Mouse (Mus musculus): ENCODE measurements around the gene L3mbtl4.

Gene L3mbtl4

DNA sequence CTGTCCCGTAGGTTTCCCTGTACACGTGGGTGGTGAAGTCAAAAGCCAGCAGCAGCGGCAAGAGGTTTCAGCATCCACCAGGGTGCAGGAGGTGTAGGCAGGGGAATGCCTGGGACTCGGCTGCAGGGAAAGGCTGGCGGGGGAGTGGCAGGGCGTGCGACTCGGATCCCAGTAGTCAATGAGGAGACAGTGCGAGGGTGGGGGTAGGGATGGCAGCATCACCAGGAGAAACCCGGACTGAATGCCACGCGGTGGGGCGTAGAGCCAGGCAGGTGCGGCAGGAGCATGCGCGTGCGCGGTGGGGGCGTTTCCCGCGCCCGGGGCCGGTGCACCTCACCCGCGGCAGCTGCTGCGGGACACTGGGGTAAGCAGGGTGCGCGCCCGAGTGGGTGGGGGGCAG is at the start of gene L3mbtl4:
L3mbtl4 (plus strand) TSS at position 271 of the 400 bp plus-strand sequence.
- DNase-seq: peak; percentile 80 to 81

DNA sequence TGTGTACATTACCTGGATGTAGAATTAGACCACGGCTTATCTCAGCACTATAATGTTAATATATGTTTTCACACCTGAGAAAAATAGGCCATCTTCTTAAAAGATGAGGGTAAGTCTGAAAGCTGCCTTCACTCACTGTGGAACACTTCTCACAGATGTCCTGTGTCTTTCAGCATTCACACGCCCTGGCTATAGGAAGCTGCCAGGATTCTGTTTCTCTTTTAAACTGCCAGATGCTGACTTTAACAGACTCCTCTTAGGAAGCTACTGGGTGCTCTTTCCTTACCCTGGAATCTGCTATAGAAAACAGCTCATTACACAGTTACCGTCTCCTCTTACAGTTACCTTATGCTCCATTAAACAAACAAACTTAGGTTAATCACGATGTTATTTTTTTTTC is 43.1 kb upstream of the L3mbtl4 start:
- DNase-seq: no peak

DNA sequence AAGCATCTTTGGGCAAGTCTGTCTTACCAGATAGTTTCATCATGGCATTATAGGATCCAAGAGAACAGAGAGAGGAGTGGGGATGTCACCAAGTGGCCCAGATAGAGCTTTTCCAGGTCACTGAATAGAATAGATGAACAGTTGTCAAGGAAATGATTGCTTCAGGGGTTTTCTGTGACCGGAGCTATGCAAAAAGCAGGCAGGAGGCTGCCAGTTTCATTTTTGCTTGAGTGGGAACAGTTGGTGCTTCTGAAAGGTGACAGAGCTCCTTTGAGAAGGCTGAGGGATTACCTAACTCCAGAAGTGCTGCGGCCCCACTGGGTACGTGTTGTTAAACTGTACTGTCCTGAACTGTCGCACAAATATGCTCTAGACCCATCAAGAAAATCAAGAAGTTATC is 38.2 kb upstream of the L3mbtl4 start:
- DNase-seq: peak; percentile 50 to 57

DNA sequence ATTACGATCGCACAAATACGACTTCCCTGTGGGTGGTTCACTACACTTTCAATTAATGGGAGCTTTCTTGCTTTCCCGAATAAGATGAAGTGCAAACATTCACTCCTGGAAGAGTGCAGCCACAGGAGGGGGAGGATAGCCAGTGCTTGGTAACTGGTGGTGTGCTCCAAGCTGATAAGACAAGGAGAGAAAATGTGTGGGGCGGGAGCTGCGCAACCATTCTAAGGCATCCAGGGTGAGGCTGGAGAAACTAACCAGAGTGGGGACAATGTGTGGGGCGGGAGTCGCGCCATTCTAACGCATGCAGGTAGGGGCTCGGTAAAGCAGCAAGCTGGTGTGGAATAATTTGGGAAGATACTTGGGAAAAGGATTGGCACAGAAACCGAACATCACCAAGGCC is 36.6 kb upstream of the L3mbtl4 start:
- DNase-seq: no peak

DNA sequence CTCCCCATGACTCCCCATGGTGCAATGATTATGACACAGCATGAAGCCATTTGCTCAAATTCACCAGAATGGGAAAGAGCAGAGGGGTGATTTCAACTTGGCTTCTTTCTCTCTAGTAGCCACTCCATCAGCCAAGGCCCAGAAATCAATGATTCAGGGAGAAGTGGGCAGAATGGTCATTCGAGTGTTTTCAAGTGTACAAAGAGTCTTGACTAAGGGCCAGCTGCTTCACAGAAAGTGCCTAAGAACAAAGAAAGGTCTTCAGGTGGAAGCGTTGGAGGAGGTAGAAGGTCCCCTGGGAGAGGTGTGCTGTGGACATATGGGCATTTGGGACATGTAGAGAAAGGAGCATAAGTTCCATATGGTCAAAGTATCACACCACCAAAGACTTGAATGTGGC is 33.4 kb upstream of the L3mbtl4 start:
- peak; percentile 9 to 31 for DNase-seq

DNA sequence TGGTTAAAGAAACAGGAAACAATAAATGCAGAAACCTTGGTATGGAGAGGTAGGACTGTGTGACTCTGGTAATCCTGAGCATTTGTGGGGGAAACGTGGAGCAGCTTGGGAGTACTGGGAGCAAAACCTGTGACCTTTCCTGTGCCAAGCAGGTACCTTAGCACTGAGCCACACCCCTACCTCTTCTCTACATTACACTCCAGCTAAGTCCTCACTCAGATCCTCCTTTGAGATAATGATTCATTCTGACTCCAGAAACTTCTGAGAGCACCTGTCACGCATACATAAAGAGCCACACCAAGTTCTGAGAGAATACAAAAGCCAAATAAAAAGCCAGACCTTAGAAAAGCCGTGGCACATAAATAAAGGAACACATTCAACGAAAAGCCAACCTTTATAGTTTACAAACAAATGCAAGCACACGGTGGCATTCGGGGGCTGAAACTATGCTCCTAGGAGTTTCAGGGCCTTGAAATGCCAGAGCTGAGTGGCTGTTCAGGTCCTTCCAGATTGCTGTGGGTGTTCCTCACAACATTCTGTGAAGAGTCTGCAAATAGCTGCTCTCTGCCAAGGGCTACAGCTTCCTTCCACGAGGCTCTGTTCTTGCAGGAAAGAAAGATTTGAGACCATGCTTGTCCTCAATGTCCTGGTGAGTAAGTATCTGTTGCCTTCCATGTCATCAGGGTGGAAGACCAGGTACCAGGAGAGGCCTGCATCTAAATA is 8.6 kb upstream of the L3mbtl4 start:
- DNase-seq: no peak

DNA sequence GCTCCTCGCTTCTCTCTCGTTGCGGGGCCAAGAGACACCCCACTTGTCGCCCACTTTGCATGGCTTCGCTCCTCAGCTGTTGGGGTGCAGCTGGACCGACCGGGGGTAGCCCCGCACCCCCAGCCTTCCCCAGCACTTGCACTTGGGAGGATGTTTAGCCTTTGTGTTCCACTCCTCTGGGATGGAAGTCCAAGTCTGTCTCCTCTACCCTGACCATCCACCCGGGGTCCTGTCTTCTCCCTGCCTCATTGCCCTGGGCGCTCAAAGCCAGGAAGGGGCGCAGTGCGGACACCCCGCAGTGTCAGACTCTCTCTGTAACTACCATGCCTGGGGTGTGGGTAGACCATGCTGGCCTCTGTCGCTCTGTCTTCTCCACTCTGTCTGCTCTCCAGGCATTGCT is 357 bp downstream of the L3mbtl4 start:
- DNase-seq: peak in 1 of 2 experiments; percentile 43

DNA sequence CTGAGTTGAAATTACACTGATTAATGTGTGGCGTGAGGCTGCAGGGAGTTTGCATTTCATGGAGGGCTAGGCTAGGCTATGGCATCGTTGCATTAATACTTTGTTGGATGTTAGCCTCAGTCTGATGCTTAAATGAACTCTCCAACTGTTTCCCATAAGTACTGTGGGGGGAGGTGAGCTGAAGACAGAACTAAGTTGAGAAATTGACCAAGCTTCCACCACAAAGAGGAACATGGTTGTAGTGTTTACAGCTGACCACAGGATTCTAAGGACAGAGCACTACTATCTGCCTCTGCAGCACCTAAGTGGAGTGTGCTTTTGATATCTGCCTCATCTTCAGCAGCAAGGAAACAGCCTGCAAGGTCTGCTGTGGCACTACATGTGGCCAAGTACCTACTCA is 1.5 kb downstream of the L3mbtl4 start:
- DNase-seq: no peak

DNA sequence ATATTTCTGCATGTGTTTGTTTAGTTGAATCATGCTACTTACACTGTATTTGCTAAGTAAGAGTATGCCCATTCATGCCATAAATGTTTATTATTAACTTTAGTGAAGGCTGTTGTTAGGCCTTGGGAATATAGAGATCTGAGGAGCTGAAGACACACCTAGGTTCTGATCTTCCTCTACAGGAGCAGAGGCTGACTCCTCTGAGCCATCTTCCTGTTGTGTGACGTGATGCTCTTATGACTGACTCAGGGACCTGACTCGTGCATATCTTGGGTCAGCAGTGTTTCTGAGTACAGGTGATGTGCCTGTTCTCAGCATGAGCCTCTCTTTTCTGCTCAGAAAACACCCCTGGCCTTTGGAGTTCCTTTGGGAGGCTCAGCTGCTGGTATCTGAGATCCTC is 7.3 kb downstream of the L3mbtl4 start:
- no peak for DNase-seq

DNA sequence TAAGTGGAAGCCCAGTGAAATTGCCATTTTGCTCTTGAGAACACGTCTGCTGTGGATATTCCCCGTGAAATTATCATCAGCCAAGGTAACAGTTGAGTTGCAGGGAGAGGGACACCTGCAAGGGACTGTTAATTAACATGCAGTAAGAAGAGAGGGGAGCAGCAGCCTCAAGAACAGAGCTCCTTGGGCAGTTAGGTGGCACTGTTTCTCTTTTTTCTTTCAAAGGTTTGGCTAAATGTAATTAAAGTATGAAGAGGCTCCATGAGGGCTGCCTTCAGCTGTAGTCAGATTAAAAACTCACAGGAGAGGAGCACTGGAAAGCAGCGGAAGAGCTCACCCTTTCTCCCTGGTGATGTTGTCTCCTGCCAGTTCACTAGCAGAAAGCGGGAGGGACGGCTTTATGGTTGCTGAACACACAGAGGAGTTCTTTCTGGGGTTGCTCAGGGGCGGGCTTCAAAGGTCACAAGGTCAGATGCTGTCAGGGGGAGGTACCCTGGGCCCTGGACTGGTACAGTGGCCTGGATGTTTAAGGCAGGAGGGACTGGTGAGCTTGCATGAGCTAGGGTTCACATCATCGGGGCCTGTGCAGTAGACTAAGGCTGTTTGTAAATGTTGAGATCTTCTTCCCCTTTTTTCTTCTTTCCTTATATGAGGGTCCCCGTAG is 11.7 kb downstream of the L3mbtl4 start:
- peak; percentile 36 to 45 for DNase-seq

DNA sequence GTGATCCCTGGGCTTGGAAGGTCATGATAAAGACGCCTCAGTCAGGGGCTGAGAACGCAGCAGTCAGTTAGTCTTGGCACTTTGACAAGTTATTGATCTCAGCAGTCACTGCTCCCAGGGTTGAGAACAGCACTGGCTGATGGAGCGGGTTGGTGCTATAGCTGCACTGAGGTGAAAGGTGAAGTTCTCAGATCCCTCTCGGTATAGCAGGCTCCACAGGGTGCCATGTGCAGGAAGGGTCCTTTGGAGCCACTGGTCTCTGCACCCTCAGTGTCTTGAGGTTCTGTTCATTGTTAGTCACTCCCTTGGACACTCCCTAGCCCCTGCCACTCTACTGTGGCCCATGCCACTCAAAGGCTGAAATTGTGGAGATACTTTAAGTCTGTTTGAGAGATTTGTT is 14.5 kb downstream of the L3mbtl4 start:
- DNase-seq: no peak

DNA sequence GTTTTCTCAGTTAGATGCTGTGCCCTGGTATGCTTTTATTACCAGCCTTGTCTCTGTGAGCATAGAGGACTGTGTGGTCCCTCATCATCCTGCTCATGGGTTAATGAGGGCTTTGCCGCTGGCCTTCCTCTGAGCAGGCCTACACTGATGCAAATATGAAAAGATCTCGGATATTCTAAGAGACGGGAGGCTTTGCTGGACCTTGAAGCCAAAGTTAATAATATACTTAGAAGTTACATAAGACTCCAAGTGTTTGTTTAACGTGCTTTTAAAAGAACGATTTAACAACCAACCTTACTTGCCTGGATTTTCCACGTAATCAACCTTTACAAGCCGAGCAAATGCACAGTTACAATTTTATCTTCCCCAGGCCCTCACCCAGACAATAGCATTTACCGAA is 15.1 kb downstream of the L3mbtl4 start:
- DNase-seq: no peak

DNA sequence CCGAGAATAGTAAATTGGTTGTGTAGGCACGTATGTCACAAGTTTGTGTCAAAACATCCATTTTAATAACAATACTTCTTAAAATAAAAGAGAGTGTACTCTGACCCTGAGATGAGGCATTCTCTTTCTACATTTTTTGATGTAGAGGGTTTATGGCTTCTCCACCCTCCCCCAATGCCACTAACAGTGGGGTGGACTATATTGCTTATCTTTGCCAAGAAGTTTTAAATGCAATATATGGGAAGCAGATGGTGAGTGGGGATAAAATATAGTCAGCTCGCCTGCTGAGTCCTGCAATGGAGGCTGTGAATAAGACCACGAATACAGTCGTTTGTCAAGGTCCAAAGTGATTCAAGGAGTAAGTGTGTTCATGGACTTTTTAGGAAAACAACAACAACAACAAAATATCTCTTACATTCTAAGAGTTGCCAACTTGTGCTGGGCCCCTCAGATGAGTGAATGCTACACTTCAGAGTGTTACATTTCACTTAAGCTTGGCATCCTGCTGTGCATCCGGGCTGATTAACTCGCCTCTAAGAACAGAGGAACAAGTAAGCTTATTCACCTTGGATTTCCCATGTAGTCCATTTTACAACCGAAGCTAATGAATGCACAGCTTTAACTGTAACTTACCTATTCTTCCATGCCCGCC is 18.2 kb downstream of the L3mbtl4 start:
- no peak for DNase-seq

DNA sequence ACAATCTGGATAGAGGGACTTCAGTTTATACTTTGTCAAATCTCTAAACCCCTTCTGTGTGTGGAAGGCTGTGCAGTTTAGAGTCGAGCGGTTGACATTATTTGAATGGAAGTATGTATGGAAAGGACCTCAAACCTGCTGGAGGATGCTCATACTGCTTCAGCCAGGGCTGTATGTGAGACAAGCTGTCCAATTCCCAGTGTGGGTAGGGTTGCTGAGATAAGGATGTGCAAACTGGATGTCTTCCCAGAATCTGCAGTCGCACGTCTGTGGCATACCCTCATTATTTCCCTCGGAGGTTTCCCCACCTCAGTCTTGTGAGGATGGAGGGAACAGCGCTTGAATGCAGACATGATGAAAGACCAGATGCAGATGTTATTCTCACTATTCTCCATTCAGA is 34.8 kb downstream of the L3mbtl4 start:
- peak; percentile 22 to 44 for DNase-seq

DNA sequence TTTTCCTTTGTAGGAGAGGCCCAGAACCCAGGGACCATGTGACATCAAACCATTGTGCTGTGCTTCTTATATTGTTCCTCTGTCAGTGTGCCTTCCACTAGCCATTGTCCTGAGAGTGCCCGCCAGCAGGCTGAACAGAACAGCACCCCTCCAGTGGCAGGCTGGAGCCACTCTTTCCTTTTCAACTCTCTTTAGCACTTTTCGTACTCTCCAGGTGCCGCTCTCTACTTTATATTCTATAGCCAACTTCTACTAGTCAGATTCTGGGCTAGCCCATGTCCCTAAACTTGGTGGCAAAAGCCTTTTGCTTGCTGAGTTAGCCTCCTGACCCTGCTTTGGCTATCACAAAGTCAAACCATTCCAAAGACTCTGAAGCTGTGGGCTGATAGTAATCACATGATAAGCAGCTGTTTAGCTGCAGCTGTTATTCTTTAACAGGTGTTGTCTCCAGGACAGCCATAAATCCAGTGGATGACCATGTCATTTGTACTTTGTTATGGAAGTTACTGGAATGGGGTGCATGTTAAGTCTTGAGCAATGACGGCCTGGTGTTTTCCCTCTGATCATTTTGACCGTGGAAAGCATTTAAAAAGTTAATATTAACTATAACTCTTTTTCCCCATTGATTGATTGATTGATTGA is 38.8 kb downstream of the L3mbtl4 start:
- no peak for DNase-seq

DNA sequence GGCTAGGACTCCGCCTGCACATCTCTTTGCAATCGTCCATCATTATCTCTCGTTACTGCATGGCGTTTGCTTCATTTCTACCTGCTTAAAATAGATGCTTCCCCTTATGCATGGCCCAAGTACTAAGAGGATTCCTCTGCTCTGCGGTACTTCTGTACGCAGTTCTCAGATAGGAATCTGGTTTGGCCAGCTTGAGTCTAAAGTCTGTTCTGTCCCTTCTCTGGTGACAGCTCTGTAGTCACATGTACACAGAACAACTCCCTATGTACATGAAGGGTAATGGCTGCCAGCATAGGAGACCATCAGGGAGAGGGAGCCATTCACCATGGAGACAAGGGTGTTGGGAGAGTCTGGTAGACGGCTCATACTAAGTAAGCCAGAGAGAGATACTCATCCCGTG is 47.3 kb downstream of the L3mbtl4 start:
- DNase-seq: no peak

DNA sequence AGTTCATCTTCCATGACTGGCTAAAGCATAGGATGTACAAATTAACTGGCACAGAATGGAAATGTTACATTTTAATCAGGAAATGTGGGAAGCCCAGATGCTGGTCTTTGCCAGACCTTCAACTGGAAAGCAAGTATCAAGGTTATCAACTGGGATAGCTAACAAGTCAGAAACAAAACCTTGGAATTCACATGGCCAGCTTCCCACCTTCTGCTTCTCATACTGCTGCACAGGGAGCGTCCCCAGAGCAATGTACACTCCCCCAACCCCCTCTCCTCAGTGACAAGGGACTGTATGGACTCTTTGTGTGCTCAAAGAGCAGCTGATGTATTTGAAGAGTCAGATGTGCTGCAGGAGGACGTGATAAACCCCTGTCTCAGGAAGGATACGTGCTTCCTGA is 49.0 kb downstream of the L3mbtl4 start:
- no peak for DNase-seq

DNA sequence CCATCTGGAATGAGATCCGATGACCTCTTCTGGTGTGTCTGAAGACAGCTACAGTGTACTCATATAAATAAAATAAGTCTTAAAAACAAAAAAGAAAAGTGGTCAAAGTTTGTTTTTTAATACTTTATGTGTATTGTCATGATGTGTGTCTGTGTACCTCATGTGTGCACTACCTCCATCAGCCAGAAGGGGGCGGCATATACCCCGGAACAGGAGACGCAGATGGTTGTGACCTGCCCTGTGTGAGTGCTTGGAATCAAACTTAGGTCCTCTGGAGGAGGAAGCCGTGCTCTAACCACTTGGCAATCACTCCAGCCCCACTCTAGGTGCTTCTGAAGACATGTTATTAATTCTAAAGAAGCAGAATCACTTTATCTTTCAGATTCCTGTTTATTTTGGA is 58.6 kb downstream of the L3mbtl4 start:
- DNase-seq: no peak

DNA sequence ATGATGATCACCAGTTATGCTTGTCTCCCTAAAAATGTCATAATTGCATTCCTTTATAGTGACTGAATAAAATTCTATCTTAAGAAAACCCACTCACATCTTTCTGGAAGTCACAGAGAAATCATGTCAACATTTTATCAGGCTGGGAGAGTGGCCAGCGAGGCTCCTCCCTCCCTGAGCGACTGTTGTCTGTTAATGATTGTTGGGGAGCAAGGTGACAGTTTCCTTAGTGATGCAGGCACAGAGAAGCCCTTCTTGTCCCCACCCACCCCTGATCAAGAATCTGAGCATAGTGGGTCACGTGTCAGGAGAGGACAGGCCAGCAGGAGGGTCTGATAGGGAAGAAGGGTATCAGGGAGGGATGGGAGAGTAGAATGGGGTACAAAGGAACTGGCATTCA is 59.8 kb downstream of the L3mbtl4 start:
- DNase-seq: no peak

DNA sequence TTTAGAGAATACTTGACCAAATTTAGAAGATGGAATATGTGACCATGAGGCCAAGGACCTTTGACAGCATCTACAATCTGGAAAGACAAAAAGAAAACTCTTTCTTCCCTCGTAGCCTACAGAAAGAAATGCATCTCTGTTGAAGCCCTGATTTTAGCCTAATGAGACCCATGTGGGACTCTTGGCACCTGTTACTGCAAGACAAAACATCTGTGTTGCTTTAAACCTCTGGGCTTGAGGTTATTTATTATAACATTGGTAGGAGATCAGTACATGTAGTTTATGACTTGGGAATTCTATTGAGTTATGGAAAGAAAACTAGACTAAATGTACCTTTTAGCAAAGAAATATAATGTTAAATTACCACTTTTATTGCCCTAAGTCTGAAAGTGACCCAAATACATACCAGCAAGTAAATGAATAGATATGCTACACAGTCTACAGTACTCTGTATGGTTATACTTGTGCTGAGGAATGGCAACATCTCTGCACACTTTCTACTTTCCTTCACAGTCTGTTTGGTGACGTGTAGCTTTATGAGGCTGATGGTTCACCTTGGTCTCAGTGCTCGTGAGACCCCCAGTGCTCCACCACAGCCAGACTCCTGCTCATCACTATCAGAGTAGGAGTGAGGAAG is 65.4 kb downstream of the L3mbtl4 start:
- no peak for DNase-seq

DNA sequence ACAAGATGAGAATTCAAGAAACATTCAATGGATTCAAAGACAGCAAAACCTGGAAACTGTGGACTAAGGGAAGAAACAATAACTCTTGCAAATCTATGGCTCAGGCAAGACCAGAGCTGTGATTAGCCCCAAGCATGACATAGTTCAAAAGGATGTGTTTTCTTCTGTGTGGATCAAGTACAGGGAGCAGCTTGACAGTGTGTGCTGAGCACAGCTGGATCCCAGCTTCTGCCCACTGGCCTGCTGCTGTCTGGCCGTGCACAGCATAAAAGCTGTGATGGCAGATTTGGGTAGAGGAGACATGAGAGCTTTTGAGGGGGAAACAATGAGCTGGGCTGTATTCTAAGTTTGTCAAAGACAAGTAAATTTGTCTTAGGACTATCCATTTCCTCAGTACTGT is 84.1 kb downstream of the L3mbtl4 start:
- peak; percentile 21 to 25 for DNase-seq

DNA sequence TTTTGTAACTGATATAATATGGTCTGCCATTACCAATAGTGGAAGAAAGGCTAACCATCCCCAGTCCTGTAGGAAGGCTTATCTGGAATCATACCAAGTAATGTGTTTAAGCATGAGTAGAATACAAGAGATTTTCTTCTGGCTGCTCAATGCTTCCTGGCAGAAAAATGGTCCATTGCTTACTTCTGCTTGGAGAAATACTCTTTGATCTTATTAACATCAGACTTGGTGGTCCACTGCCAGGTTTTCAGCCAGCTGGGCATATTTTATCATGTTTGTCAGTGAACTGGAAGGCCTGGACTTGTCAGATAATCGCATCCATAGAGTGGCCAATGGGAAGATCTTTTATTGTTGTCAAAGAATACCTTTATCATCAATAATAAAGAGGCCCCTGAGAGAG is 97.5 kb downstream of the L3mbtl4 start:
- DNase-seq: peak; percentile 49 to 51

DNA sequence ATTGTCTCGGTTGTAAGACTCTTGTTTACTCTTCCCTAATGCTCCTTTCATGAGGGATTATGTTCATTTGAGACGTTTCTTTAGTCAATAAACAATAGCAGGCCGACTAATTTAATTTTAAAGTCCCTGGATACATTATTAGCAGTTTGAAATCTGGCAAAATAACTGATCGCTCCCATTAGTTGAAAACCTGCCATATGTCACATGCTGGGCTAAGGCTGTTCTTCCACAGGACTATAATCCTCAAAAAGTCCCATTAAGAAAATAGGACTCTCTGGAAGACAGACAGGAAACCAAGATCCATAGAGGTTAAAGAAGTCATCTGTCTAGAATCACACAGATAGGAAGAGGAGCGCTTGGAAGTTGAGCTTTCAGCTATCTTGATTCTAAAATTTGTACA is 114.9 kb downstream of the L3mbtl4 start:
- peak; percentile 56 to 57 for DNase-seq

Data from cerebellum, postnatal 10 days (tissue).